Mouse (Mus musculus) urinary bladder, adult 18-20 months (tissue): Measurements from ENCODE around the gene Six3.

Source experiments
- DNase-seq, 2 experiments: peaks; one replicate each; pipeline ENCODE4 v3.0.0; 2022; ENCODE audit warnings: low spot score in 2 of 2, mixed read lengths in 2 of 2

Six3 gene

GRCm38 (mm10) chr17:85612526-85613265, 712 bp upstream of the Six3 start:
- DNase-seq = no peak

DNA sequence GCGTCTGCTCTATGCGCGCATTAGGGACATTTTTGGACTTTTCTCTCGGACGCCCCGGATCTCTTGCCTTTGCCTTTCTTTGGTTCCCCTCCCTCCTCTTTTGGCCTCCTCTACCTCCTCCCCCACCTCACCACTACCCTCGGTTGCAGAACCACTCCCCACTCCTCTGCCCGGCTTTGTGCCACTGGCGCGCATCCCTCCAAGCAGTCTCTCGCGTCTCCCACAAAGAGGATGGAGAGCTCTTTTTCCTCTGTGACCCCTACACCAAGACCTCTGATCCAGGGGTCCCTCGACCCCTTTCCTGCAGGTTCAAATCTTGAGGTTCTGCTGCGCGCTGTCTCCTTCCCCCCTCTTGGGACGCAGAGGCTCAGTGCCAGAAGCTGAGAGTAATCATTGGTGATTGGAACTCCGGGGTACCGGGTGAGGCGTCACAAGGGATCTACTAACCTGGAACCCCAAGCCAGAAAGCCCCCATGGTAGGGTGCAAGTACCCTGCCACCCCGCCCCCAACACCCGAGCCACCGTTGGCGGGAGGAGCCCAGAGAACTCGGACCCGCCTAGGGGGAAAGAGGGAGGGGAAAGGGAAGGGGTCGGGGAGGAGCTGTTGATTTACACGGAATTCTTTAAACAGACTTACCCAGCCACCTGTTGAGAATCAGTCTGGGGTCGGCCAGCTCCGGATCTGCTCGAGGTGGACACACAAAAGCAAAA, 758 bp downstream of the Six3 start:
- no peak for DNase-seq

- no peak for DNase-seq
Measured at GRCm38 (mm10) chr17:85614722-85615331, 1.4 kb downstream of the Six3 start.

GRCm38 (mm10) chr17:85615586-85615985, 2.2 kb downstream of the Six3 start:
- no peak for DNase-seq

- no peak for DNase-seq
Measured at GRCm38 (mm10) chr17:85616526-85617500, 3.4 kb downstream of the Six3 start.

GRCm38 (mm10) chr17:85617566-85618358, 4.4 kb downstream of the Six3 start:
- DNase-seq = no peak

GRCm38 (mm10) chr17:85618359-85619112, 5.1 kb downstream of the Six3 start:
- no peak for DNase-seq

GRCm38 (mm10) chr17:85619113-85620085, 6.0 kb downstream of the Six3 start:
- no peak for DNase-seq

- no peak for DNase-seq
Measured at GRCm38 (mm10) chr17:85620086-85620481, 6.7 kb downstream of the Six3 start.

GRCm38 (mm10) chr17:85620680-85621504, 7.5 kb downstream of the Six3 start:
- DNase-seq = no peak

- DNase-seq = no peak
Measured at GRCm38 (mm10) chr17:85621505-85622310, 8.3 kb downstream of the Six3 start.

DNA sequence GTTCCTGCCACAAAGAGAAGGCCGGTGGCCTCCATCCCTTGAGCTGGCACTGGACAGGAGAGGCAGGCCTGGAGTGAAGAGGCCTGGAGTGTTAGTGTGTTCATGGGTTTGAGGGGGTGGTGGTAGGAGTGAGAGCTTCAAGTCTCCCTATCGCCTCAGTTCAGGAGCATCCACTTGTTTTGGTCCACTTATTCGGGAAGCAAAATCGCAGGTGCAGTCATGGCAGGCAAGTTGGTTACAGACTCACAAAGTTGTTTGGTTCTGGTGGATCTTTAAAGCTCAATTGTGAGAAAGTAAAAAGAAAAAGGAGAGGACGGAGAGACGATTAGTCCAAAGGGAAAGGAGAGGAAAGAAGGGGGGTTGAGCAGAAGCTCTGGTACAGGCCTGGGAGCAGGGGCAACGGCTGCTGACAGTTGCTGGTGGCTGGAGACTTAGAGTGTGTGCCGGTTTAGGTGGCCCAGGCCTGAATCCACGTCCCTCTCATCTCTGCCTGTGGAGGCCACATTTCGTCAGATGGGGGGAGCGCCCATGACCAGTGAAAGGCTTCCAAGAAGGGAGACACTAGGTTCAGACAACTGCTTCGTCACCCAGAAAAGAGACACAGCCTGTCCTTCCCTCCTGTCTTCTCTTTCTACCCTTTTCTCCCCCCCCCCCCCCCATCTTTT, 9.2 kb downstream of the Six3 start:
- no peak for DNase-seq

DNA sequence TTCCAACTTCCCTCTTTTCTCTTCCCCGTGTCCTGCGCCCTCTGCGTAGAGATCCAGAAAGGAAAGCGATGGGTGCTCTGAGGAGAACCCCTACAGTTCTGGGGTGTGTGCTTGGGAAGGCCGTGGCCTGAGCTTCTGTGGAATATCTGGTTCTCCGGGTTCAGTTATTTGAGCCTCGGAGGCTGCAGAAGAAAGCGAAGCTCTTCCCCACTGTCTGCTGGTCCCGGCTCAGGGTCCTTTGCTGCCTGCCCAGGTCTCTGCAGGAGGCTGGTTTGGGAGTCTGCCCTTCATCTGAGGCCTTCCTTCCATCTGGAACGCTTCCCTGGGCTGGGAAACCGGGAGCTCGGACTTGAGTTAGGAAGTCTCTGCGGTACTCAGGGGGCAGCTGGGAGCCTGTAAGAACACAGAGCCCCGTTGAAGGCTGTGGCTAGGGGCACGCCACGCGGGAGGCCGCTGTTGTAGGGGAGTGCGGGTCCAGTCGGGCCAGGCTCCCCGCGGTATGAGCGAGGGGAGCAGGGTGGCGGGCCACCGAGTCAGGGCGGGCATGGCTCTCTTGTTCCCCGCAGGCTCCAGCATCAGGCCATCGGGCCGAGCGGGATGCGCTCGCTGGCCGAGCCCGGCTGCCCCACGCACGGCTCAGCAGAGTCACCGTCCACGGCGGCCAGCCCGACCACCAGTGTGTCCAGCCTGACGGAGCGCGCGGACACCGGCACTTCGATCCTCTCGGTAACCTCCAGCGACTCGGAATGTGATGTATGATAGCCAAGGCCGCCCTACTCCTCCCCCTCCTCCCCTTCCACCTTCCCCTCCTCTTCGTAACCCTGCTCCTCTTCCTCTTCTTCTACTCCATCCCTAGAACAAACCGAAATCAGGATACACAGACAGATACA, 10.0 kb downstream of the Six3 start:
- no peak for DNase-seq

- DNase-seq = no peak
Measured at GRCm38 (mm10) chr17:85624051-85624420, 10.6 kb downstream of the Six3 start.
